Mouse (Mus musculus) erythroid progenitor cell, adult 5-6 weeks (primary cell): ENCODE data around the gene Lrriq4. TPM values are rescaled to one million over a fixed set of nuclear protein-coding genes. Genes with fewer than 3 reads are reported as not detected.

Experiments used
- ATAC-seq: replicated peaks from 2 replicates; pipeline ENCODE4 v1.8.0; 2016; ENCODE audit warnings: moderate number of reproducible peaks, mild to moderate bottlenecking, moderate TSS enrichment, inconsistent platforms; ENCODE audit not compliant: poor library complexity, low FRiP score, severe bottlenecking
- total RNA-seq, 2 experiments: library from RNA; stranded (forward) in 1 of 2; stranded (reverse) in 1 of 2; fragments of 150-400 nt in 1 of 2; fragments of 186-747, 209-891 nt in 1 of 2; gene quantifications; 2 replicates each; pipeline versions ENCODE4 v1.2.3 to v1.2.4; 2015 to 2017; ENCODE audit warnings: low replicate concordance in 2 of 2

Lrriq4 gene
- total RNA-seq (2015; ENCODE audit: low replicate concordance) (not detected in 2 replicates), total RNA-seq (2017; ENCODE audit: low replicate concordance) (not detected in 2 replicates)

- ATAC-seq: no peak
Measured at GRCm38 (mm10) chr3:30644207-30644606, at the start of gene Lrriq4. Gene Lrriq4 (plus strand): TSS chr3:30644507.

DNA sequence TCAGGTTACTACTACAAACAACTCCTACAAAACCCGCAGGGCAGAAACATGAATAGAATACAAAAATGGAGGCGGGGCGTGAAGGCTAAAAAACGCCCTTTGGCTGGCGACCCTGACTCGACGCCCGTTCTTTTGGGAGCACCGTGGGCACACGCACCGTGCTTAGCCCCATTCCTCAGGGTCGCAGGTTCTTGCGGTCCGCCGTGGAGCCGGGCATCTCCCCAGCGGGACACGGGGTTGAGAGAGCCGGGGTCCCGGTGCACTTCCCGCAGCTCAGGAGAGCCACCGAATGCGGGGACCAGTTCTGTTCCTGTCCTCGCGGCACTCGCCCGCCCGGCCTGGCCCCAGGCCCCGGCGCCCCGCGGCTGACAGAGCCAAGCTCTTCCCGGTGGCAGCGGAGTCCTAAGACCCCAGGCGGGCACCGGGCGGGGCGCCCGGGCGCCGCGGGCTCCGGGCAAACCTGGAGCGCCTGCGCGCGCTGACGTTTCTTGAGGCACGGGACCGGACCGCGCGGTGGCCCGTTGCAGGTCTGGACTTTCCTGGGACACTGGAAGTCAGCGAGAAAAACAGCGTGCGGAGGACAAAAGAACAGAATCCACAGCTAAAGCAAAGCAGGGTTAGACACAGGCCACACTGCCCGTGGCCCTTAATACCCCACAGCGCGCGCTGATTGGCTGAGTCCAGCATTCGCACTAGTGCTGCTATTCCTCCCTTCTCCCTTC is 49.0 kb upstream of the Lrriq4 start:
- ATAC-seq: no peak

GRCm38 (mm10) chr3:30597271-30597670 is 47.0 kb upstream of the Lrriq4 start:
- no peak for ATAC-seq

DNA sequence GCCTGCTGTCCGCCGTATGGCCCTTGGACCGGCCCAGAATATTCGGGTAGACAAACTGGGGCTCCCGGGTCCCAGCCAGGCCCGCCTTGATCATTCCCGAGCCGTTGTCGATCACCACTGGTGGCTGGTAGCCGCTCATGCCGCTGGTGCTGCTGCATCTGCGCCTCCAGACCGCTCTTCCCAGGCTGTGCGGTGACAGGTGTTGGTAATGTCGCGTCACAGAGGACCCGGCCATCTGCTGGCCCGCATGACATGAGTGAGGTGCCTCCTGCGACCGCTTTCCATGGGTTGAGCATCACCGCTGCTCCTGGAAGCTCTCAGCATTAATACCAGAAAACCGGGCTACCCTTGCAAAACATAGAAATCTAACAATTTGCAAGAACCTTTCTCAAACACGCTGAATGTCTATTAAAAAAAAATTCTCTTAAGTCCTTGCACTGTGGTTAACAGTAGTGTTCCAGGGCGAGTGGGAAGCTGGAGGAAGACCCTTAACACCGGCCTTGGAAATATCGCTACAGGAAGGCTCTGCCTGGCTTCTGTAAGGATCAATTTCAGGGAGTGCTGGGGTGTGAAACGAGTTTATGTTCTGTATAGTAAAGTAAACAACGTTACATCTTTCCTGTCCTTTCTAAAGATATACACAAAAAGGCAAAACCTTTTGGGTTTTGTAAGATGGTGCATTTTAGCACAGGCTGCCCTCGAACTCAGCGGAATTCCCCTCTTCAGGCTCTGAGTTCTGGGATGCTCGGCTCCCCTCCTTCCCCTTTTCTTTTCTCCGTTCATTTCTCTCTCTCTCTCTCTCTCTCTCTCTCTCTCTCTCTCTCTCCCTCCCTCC is 44.4 kb upstream of the Lrriq4 start, which contains the start of gene Actrt3:
Gene Actrt3, minus strand, starts transcription at position 229 of the 835 bp plus-strand sequence.
- 0 out of 2 replicates have a peak, but pooled peaks have one; percentile 11 for ATAC-seq

DNA sequence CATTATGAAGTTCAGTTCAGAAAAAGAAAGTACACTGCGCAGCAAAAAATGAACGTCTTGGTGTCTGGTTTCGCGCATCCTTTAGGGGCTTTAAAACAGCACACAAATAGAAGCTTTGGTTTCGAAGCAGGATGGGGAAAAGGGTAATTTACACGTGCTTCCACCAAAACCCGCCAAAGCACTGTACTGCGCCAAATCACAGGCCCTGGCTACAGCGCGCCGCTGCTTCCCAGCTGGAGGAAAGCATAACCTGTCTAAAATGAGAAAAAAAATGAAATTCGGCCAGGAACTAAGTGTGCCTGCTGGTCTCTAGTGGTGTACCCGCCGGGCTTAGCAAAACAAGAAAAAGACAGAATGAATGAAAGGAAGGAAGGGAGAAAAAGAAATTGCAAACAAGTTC is 43.6 kb upstream of the Lrriq4 start:
- no peak for ATAC-seq

DNA sequence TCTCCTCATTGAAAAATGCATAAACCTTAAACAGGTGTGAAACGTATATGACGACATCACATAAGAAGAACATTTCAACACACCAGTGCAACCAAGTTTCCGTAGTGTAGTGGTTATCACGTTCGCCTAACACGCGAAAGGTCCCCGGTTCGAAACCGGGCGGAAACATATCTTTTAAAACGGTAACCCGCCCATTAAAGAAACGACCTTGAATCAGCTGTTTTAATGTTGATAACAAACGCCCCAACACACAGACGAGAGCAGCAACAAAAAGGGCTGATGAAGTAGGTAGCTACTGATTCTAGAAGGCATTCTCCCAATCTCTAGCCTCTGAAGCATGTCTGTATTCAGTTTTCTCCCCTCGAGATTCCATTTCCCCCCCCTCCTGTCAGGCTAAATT is 43.1 kb upstream of the Lrriq4 start:
- ATAC-seq: peak; percentile 53

DNA sequence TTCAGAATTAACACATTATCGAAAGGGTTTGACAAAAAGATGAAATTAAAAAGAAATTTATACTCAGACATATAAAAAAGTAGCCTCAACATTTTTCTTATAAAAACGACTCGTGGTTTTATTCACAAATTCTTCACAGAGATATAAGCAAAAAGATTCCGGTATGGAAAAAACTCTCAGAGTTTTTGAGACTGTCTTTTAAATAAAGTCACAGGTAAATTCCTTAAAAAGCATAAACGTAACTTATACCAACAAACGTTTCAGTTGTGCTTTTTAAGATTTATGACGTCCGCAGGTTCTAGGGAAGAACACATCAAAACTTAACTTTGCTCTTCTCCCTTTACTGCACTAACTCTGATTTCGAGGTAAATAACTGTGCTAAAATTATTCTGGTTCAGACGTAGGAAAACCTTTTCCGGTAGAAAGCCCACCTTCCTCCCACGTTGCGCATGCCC is 42.7 kb upstream of the Lrriq4 start:
- no peak for ATAC-seq

DNA sequence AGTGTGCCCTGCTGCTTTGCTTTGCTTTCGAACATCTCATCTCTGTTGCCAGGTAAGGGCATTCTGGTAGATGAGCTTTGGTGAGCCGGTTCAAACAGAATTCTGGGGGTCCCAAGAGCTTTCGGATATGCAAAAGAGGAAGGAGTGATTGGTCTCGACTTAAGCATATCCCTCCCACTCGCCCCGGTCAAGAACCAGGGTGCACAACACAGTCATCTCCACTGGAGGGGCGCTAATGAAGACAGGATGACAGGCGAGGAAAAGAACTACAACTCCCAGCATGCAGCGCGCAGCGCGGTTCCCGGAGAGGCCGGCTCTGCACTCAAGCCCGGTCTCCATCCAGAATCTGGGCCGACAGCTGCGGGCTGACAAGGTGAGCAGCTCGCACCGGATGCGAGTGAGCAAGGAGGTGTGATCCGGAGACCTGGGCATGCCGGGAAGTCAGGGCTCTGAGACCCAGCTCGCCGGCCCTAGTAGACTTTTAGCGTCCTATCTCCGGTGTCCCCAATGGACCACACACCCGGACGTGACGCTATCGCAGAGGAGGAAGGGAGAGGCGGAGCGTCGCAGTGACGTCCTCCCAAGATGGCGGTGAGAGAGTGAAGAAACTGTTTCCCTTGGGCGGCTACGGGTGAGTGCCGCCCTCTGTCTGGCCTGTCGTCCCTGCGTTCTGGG is 42.1 kb upstream of the Lrriq4 start, which contains the start of gene Mynn:
Gene Mynn, plus strand, starts transcription at position 1 of the 675 bp plus-strand sequence.
- ATAC-seq: peak; percentile 86

DNA sequence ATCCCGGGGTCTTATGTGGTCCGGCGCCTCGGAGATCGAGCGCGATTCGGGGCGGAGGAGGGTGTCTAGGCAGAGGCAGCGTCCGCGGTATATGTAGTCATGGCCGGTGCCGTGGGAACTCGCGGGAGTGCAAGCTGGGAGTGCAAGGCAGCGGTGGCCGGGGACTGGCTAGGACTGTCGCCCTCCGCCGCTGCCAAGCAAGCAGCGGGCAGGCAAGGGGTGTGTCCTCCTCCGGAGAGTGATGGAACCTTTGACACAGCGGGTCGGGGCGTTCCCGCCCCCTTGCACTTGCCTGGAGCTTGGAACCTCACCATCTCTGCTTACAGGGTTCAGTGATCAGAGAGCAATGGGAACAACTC is 41.6 kb upstream of the Lrriq4 start:
- peak; percentile 64 for ATAC-seq

DNA sequence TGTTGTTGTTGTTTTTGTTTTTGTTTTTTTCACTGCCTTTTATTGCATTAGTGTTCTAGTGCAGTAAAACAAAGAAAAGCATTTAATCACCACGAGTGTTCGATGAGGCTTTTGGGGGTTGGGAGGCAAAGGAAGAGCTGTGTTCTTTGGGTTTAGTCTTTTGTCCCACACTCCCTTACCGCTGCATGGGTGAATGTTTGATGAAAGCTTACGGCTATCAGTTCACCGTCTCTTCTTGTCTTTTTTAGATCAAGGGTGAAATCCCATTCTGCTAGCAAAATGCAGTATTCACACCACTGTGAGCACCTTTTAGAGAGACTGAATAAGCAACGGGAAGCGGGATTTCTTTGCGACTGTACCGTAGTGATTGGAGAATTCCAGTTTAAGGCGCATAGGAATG is 41.1 kb upstream of the Lrriq4 start:
- ATAC-seq: no peak

GRCm38 (mm10) chr3:30608999-30609398 is 35.3 kb upstream of the Lrriq4 start:
- no peak for ATAC-seq

DNA sequence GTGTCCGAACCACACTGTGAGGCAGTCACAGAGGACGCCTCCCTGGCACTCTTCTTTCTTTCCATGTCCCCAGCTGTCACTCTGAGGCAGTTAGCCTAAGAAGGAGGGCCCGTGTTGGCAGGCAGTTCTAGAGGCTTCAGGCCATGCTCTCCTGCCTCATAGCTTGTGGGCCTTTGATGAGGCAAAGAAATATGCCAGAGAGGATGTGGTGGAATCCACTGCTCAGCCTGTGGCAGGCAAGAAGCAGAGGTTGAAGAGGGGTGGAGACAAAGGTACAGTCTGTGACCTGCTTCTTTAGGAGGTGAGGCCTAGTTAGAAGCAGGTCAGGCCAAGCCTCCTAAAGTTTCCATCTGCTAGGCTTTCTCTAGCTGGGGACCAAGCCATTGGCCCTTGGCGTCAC is 33.4 kb upstream of the Lrriq4 start:
- ATAC-seq: no peak

GRCm38 (mm10) chr3:30620132-30620531 is 24.2 kb upstream of the Lrriq4 start:
- no peak for ATAC-seq

- no peak for ATAC-seq
Measured at GRCm38 (mm10) chr3:30633681-30634080, 10.6 kb upstream of the Lrriq4 start.

GRCm38 (mm10) chr3:30635629-30636028 is 8.7 kb upstream of the Lrriq4 start:
- ATAC-seq: no peak

GRCm38 (mm10) chr3:30646761-30647160 is 2.5 kb downstream of the Lrriq4 start:
- no peak for ATAC-seq

DNA sequence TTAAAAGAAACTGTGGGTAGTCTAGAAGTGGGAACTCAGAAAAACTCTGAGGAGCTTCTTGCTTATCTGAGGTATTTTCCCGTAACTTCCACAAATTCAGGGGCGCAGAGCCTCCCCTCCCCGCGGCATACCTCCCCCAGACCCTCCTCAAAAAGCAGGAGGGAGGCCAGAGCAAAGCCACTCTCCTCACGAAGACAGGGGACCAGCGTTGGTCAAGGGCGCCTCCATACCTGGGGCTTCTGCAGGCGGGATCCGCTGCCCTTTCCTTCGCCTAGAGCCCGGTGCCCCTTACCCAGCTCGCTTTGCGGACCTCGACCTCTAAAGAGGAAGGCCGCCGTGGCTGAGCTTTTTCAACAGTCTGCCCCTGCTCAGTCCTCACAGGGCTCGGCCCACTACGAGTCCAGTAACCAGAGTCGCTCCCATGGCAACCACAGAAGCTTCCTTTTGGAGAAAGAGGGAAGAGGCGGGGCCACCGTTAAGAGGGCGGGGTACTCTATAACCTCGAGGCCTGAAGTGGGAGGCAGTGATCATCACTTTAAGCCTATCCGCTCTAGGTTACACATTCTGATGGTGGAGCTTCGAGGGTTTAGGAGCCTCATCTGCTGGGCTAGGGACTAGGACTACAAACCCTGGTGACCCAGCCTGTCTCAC is 3.3 kb downstream of the Lrriq4 start, which contains the start of gene Lrrc34:
Gene Lrrc34, minus strand, starts transcription at position 430 of the 651 bp plus-strand sequence.
- no peak for ATAC-seq

GRCm38 (mm10) chr3:30648466-30648865 is 4.2 kb downstream of the Lrriq4 start:
- ATAC-seq: no peak

GRCm38 (mm10) chr3:30650062-30650841 is 5.9 kb downstream of the Lrriq4 start:
- ATAC-seq: no peak
